Mouse (Mus musculus) ES-E14 (cell line): ENCODE data around the gene Tnfrsf1b.

ENCODE experiments used
- CHD2 ChIP-seq: IDR thresholded peaks from 2 replicates; pipeline ENCODE4 v1.6.1; 2014; ENCODE audit warnings: mild to moderate bottlenecking, low read depth, low read length, inconsistent platforms
- HCFC1 ChIP-seq: IDR thresholded peaks from 2 replicates; pipeline ENCODE4 v1.6.1; 2012; ENCODE audit warnings: low read length, inconsistent platforms, borderline replicate concordance; ENCODE audit not compliant: insufficient read depth
- MAFK ChIP-seq: IDR thresholded peaks from 2 replicates; pipeline ENCODE4 v1.6.1; 2014; ENCODE audit warnings: mild to moderate bottlenecking, low read depth, low read length, inconsistent platforms; ENCODE audit not compliant: insufficient read depth
- ZC3H11A ChIP-seq: IDR thresholded peaks from 2 replicates; pipeline ENCODE4 v1.6.1; 2012; ENCODE audit warnings: low read depth, mild to moderate bottlenecking, inconsistent platforms, low read length, borderline replicate concordance
- ZNF384 ChIP-seq: IDR thresholded peaks from 2 replicates; pipeline ENCODE4 v1.6.1; 2012; ENCODE audit warnings: low read depth, low read length, inconsistent platforms

- TF ChIP-seq HCFC1 (no peak), CHD2 (no peak), MAFK (no peak), ZC3H11A (no peak), ZNF384 (no peak)
These were observed 26.7 kb downstream of the Tnfrsf1b start for GRCm38 (mm10) chr4:145220001-145220400.
